In genomic region chr13:104110526-104110925, GRCm38 (mm10) we compare ENCODE assay signal across 8 mouse cellular contexts. TPM values are rescaled to one million over a fixed set of nuclear protein-coding genes. Genes with fewer than 3 reads are reported as not detected.
A peak's percentile ranks its signal among the peaks of the same experiment; 100 is the strongest.
DNase-seq lines count a peak whose midpoint lies in the region; ATAC-seq and TF ChIP-seq lines count a peak whose summit lies in the region.

No protein-coding gene starts in this region.

- peaks cover 10% of the 10 kb centered on the region; the same call in 1 of the 2 replicates for H3K36me3 ChIP-seq in embryonic facial prominence, embryonic 14.5 days (ENCODE audit: control insufficient read depth, insufficient read depth, low read length)
- 0 out of 2 replicates have a peak, but pooled peaks cover 9% of the 10 kb centered on the region for H3K36me3 ChIP-seq in limb, embryonic 10.5 days
- H3K36me3 ChIP-seq in neural tube, embryonic 14.5 days (ENCODE audit: control insufficient read depth, insufficient read depth, low read length), result 0 out of 2 replicates have a peak, but pooled peaks cover 5% of the 10 kb centered on the region

- peak overlapping the region; percentile 99 for H3K4me3 ChIP-seq in layer of hippocampus, adult 2 months
- peak overlapping the region; percentile 59 for H3K4me3 ChIP-seq in embryonic facial prominence, embryonic 14.5 days (ENCODE audit: low read depth, low read length)
- H3K4me3 ChIP-seq in limb, embryonic 10.5 days, result peak overlapping the region; percentile 87
- peak overlapping the region; percentile 86 for H3K4me3 ChIP-seq in neural tube, embryonic 14.5 days (ENCODE audit: low read depth, low read length)

- peak overlapping the region; percentile 65; the same call in 1 of the 2 replicates for H3K9ac ChIP-seq in embryonic facial prominence, embryonic 14.5 days (ENCODE audit: low read depth, low read length)
- peak overlapping the region; percentile 80 for H3K9ac ChIP-seq in neural tube, embryonic 14.5 days (replicated peaks; ENCODE audit: low read depth, low read length)

- 39% methylated on average over 7 of the region's 7 CpGs for WGBS in embryonic facial prominence, embryonic 14.5 days
- WGBS in limb, embryonic 10.5 days, result 63% methylated on average over 7 of the region's 7 CpGs
- 38% methylated on average over 7 of the region's 7 CpGs for WGBS in neural tube, embryonic 14.5 days

- no peak for ATAC-seq in embryonic facial prominence, embryonic 14.5 days (ENCODE audit: low read depth)
- no peak for ATAC-seq in neural tube, embryonic 14.5 days (ENCODE audit: low read depth)

- peak overlapping the region; percentile 95 for H3K27ac ChIP-seq in layer of hippocampus, adult 2 months
- H3K27ac ChIP-seq in embryonic facial prominence, embryonic 14.5 days (replicated peaks; ENCODE audit: low read depth, low read length), result 0 out of 2 replicates have a peak overlapping the region, but pooled peaks have one; percentile 16
- no peak overlapping the region for H3K27ac ChIP-seq in limb, embryonic 10.5 days
- H3K27ac ChIP-seq in neural tube, embryonic 14.5 days (ENCODE audit: low read depth, low read length), result peak overlapping the region; percentile 80

- TF ChIP-seq CTCF in layer of hippocampus, adult 2 months (conservative IDR thresholded peaks at IDR 0.05), result no peak

- H3K4me2 ChIP-seq in embryonic facial prominence, embryonic 14.5 days (ENCODE audit: low read depth, low read length), result peak overlapping the region; percentile 100
- peak overlapping the region; percentile 66 for H3K4me2 ChIP-seq in neural tube, embryonic 14.5 days (ENCODE audit: low read depth, low read length)

- H3K27me3 ChIP-seq in embryonic facial prominence, embryonic 14.5 days (replicated peaks; ENCODE audit: control insufficient read depth, insufficient read depth, low read length), result no peaks in the 10 kb centered on the region
- H3K27me3 ChIP-seq in limb, embryonic 10.5 days (ENCODE audit: low read depth, poor library complexity, severe bottlenecking), result no peaks in the 10 kb centered on the region
- no peaks in the 10 kb centered on the region for H3K27me3 ChIP-seq in neural tube, embryonic 14.5 days (ENCODE audit: control insufficient read depth, insufficient read depth, low read length)

- H3K4me1 ChIP-seq in embryonic facial prominence, embryonic 14.5 days (ENCODE audit: control insufficient read depth, insufficient read depth, low read length), result peaks cover 5% of the 10 kb centered on the region
- peaks cover 18% of the 10 kb centered on the region for H3K4me1 ChIP-seq in limb, embryonic 10.5 days
- peaks cover 13% of the 10 kb centered on the region for H3K4me1 ChIP-seq in neural tube, embryonic 14.5 days (ENCODE audit: control insufficient read depth, insufficient read depth, low read length)

- 0 out of 2 replicates have a peak, but pooled peaks cover 4% of the 10 kb centered on the region for H3K9me3 ChIP-seq in embryonic facial prominence, embryonic 14.5 days (ENCODE audit: control insufficient read depth, low read length)
- no peaks in the 10 kb centered on the region for H3K9me3 ChIP-seq in limb, embryonic 10.5 days (replicated peaks)
- no peaks in the 10 kb centered on the region for H3K9me3 ChIP-seq in neural tube, embryonic 14.5 days (ENCODE audit: control insufficient read depth, low read length)

- no peak for DNase-seq in layer of hippocampus, adult 2 months (ENCODE audit: low spot score in 2 of 2)
- DNase-seq in layer of hippocampus, adult 11-12 months (ENCODE audit: low spot score), result no peak
- no peak for DNase-seq in embryonic facial prominence, embryonic 14.5 days (ENCODE audit: low spot score)
- DNase-seq in limb, embryonic 10.5 days (ENCODE audit: low spot score), result no peak
- DNase-seq in spleen, adult 12 weeks (ENCODE audit: low spot score), result no peak
- no peak for DNase-seq in urinary bladder, adult 2 months (ENCODE audit: low spot score)
- DNase-seq in kidney, adult 18-20 months, result no peak

RNA-seq across cellular contexts. Expression of gene Sgtb, which starts 1.0 kb away (rescaled TPM):
- 10 to 100 TPM; 72.5 to 81.0 TPM for total RNA-seq in layer of hippocampus, adult 2 months (2021)
- 8.0 and 8.9 TPM in 2 replicates for polyA plus RNA-seq in embryonic facial prominence, embryonic 14.5 days (2014; fragmentation: Nextera tagmentation; extraction: Ambion mirVana)
- 5.8 and 7.3 TPM in 2 replicates for polyA plus RNA-seq in limb, embryonic 10.5 days (2016; fragmentation: Nextera tagmentation; extraction: Ambion mirVana)
- 33.0 and 38.5 TPM in 2 replicates for polyA plus RNA-seq in neural tube, embryonic 14.5 days (2014; fragmentation: Nextera tagmentation; extraction: Ambion mirVana)
- polyA plus RNA-seq in urinary bladder, adult 2 months (2012; rRNA removed), result 2.7 and 3.0 TPM in 2 replicates

RNA-seq across cellular contexts. Expression of gene Nln, which starts 1.1 kb away (rescaled TPM):
- total RNA-seq in layer of hippocampus, adult 2 months (2021), result 10 to 100 TPM; 20.6 to 20.7 TPM
- 20.2 and 21.5 TPM in 2 replicates for polyA plus RNA-seq in embryonic facial prominence, embryonic 14.5 days (2014; fragmentation: Nextera tagmentation; extraction: Ambion mirVana)
- polyA plus RNA-seq in limb, embryonic 10.5 days (2016; fragmentation: Nextera tagmentation; extraction: Ambion mirVana), result 20.2 and 20.4 TPM in 2 replicates
- 63.6 and 71.6 TPM in 2 replicates for polyA plus RNA-seq in neural tube, embryonic 14.5 days (2014; fragmentation: Nextera tagmentation; extraction: Ambion mirVana)
- polyA plus RNA-seq in urinary bladder, adult 2 months (2012; rRNA removed), result 12.6 and 13.0 TPM in 2 replicates
